Mouse (Mus musculus) NIH3T3 (cell line): ENCODE data around the gene Tax1bp3.

Experiments
- DNase-seq: peaks from one replicate; pipeline ENCODE4 v3.0.0-alpha.2; 2012; ENCODE audit warnings: low read depth

Tax1bp3 gene

DNA sequence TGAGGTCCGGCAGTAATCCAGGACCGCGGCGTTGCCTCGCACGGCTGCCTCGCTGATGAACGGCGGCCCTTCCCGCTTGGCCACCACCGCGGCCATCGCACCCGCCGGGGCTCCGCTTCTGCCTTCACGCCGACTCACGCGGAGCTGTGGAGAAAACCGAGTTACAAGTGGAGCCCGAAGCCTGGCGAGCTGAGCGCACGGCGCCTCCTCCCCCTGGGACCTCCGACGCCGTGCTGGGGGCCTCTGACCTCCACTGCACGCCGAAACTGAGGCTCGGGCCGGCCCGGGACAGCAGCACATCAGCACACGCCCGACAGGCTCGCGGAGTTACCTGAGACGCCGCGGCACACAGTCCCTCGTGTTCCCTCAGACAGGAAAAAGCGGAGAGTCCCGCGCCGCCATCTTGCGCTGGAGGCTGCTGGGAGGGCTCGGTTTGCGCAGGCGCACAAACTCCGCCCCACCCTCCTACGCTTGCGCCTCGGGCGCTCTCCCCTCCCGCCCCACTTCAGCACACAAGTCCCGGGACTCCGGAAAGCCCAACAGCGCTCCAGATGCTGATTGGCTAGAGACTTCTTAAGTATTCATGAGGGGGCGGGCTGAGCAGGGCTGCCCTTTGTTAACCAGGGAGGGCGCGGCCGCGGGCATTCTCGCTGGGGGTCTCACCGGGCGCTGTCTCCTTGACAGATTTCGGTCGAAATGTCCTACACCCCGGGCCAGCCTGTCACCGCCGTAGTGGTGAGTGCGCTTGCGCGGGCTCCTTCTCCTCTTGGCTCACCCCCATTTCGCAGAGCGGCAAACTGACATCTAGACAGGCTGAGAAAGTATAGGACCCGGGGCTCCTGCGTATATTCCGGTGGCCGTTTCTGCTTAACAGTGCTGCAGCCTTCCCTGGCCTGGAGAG is at the start of gene Tax1bp3, which contains the start of gene Emc6:
Gene Tax1bp3 (plus strand): TSS at position 476 of the 901 bp plus-strand sequence.
Gene Emc6 (minus strand): TSS at position 430 of the 901 bp plus-strand sequence.
- peak; percentile 98 for DNase-seq

DNA sequence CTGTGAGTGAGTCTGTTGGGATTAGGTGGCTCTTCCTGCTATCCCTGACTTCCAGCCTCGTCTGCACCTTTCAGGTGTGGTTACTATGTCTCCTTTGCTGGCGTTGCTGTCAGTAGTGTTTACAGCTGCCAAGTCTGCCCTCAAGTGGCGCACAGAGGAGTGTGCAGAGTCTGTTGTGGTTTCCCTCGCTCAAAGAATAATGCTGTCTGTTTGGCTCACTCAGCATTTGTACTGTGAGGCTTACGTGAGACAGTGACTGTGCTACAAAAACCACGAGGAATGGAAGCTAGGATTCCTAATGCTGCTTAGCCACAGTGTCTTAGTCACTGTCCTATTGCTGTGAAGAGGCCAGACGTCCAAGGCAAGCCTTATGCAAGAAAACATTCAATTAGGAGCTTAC is 45.9 kb upstream of the Tax1bp3 start:
- DNase-seq = peak; percentile 43

DNA sequence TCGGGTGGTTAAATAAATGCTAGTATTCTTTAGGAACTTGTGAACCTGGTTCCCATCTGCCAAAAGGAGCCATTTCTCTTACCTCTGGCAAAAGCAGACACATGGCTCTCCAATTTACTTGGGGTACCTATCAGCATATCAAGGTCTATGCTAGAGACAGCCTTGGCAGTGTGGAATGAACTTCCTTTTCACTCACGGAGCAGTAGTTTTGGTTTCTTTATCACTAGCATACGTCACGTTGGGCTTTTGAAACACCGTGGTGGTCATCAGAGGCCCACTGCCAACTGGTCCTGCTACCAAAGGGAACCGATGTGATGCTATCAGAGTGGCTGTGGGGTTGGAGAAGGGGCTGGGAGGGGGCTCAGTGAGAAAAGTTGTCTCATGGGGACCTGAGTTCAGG is 43.9 kb upstream of the Tax1bp3 start:
- DNase-seq = no peak

DNA sequence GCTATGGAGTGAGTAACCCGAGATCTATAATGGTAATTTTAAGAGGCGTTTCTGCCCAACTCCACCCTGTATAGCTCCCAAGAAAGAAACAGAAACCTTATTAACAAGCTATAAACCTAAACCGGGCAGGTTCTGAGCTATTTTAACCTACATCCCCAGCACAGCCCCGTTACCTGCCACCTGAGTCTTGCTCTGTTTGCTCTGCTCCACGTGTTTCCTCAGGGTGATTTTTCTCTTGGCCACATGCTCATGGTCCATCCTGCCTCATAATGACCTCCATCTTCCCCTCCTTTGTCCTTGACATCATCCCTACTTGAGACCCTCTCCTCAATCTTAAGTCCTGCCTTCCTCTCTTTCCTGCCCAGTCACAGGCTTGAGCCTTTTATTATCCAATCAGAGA is 42.7 kb upstream of the Tax1bp3 start:
- no peak for DNase-seq

DNA sequence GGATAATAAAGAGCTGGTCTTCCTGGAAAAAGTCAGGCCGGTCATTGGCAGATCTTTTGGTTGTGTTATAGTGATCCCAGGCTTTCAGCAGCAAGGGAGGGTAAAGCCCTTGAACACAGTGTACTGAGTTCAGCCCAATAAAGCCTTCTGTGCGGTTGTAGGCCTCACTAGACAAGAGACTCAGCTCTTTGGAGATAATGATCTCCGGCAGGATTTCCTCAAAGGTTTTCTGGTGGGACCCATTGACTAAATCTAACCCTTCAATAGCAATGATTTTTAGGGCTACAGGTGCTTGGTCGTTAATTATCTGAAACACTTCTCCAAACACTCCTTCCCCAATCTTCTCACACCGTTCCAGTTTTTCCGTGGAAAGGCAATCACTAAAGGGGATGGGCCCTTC is 40.3 kb upstream of the Tax1bp3 start:
- no peak for DNase-seq

DNA sequence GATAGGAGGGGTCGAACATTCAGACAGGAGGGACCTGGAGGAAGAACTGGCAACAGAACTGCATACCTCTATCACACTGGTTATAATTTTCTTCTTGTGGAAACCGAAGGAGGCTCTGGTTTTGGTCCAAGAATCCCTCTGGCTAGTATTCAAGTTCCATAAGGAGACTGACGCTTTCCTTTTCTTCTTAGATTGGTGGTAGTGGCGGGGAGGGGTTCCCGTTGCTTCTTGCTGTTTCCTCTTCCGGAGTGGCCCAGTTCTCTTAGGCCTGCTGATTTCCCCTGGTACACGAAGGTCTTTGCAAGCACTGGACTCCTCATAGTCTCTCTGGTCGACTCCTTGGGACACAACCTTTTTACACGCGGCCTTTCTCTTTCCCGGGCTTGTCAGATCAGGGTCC is 39.8 kb upstream of the Tax1bp3 start:
- DNase-seq = peak; percentile 72

DNA sequence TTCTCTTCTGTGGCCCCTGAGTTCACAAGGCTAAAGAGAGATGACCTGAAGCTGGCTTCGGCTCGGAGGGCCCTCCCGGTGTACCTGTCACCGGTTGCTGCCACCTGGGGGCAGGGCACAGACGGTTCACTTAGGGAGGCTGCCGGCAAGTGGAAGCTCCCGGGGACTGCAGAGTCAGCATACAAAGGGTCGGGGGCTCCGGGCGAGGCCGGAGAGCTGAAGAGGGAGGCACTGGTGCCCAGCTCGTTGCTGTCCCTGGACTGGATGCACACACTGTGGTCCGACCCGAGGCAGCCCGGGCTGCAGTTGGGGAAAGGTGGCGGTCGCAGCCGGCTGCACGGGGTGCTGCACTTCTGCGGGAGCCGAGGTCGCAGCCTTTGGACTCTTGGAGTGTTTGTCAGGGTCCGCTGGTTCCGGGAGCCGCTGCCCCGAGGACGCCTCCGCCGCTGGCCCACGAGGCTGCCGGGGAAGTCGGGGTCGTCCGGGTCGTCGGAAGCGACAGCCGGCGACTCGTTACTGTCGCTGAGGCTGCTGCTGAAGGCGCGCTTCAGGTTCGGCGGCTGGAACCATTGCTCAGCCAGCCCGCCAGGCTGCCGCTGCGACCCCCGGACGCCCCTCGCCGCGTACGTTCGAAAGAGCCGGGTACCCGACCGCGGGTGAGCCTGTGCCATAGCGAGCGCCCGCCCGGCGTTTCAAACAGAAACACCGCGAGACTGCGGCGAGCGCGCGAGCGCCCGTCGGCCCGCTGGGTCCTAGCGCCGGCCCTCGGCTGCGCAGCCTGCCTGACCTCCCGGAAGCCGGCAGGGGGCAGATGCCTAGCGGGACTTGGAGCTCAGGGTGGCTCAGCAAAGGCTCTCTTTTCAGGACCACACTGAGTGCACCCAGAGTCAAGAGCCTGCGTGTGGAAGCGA is 39.0 kb upstream of the Tax1bp3 start, which contains the start of gene Haspin:
Gene Haspin (minus strand): TSS at position 704 of the 911 bp plus-strand sequence.
- peak; percentile 96 for DNase-seq

DNA sequence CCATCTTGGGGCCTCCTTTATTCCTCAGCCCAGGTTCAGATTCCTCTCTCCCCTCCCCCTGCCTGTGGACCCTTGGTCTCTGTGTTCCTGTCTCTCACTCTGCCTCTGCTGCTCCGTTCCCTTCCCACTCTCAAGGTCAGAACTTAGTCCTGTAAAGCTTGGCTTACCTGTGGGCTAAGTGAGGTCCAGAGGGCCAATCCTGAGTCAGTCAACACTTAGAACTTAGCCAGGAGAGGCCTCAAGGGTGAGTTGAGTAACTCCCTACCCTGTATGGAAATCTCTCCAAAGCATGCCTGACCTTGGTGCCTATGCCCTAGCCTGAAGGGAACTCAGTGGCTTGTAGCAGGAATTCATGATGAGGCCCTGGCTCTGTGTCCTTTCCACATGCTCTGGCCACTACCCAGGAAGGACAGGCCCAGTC is 32.6 kb upstream of the Tax1bp3 start:
- DNase-seq = no peak

DNA sequence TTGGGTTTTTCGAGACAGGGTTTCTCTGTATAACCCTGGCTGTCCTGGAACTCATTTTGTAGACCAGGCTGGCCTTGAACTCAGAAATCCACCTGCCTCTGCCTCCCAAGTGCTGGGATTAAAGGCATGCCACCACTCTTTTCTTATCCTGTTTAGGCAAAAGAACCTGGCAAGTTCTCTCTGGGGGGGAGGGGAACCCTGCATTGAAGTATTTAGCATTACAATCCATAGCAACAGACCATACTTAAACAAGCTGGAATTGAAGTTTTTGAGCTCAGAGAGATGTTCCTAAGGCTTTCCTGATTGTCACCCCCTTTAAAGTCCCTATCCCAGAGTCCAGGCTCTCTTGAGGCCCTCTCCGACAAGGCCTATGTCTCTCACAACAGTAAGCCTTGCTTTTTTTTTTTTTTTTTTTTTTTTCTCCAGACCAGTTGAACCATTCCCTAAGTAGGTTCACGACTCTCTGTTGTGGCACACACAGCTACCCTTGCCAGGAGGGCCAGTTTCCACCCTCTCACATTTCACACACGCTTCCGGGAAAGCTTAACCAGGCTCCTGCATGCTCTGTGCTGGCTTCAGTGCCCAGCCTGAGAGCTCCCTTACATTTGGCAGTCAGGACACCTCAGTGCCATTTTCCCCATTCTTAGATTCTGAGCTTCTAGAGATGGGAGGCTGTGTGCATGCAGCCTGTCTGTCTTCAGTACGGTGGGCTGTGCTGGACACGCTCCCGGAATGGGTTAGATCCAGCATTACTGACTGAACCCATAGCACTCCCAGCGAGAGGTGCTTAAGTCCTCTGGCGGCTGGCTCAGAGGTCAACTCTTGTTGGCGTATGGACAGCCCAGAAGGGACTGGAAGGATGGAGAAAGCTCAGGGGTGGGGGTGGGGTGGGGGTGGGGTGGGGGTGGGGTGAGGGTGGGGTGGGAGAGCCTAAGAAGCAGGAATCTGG is 30.6 kb upstream of the Tax1bp3 start:
- no peak for DNase-seq

DNA sequence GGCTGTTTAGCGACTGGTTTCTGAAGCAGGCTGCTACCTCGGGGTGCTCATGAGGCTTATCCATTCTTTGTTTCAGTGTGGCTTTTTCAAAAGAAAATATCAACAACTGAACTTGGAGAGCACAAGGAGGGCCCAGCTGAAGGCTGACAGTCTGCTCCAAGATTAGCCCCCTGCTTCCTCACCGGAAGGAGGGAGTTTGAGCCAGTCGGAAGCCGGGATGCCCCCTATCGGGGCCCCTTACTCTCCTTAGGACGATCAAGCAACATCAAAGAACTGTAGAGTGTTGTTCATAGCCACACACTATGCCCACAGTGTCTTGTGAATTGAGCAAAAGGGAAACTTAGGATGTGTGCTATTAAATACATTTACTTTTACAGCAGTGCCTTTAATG is 29.9 kb upstream of the Tax1bp3 start:
- no peak for DNase-seq

DNA sequence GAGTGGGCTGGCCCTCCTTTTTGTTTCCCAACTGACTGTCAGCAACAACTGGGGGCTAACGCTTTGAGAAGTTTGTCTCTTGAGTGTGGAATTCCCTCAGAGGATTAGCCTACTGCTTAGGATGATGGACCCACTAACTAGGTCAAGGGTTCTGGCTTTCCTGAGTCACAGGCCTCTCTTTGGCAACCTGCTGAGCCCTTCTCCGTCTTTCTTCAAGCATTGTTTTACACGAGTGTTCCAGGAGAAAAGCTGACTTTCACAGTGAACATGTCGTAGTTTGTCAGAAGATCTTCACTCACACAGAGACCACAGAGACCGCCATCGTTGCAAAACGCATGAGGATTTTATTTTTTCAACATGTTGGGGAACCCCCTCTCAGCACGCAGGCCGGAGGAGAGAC is 28.7 kb upstream of the Tax1bp3 start:
- no peak for DNase-seq

DNA sequence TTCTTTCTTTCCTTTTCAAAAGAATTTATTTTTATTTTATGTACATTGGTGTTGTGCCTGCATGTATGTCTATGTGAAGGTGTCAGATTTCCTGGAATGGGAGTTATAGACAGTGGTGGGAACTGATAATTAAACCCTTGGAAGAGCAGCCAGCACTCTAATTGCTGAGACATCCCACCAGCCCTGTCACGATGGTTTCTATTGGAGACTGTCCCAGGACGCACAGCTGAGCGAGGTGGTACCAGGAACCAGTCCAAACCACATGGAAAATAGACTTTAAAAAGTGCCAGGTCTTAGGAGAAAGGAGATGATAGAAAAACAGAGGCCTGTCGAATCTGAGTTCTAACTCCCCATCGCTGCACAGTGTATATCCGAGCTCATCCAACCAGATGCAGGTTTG is 21.8 kb upstream of the Tax1bp3 start:
- peak; percentile 61 for DNase-seq

DNA sequence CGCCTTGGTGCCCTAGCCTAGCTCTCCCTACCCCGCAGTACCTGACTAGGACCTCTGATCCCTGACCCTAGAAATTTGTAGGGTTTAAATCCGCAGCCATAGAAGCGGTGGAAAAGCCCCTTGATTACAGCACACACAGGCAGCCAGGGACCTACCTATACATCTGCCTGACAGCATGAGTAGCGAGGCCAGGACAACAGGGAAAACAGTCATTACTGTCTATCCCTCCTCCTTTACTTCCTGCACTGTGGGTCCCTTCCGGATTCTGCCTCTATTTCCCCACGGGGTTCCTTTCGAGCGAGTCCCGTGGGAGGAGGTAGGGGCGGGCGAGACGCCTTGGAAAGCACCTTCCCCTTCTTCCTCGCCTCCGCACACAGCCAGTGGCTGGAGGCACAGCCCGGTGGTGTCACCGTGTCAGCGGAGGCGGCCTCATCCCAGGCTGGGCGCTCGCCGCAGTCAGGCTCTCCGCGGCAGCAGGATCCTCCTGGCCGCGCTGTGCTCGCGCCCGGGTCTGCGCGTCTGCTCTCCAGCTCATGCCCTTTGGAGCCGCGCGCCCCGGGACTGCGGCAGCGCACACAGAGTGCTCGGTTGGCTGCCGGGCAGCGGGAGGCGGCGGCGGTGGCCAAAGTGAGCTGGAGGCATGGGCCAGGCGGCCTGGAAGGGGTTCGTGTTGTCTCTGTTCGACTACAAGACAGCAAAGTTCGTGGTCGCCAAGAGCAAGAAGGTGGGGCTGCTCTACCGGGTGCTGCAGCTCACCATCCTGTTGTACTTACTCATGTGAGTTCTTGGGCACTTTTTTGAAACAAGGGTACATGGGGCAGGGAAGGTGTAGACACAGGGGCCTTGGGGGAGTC is 16.7 kb upstream of the Tax1bp3 start, which contains the start of gene P2rx5:
Gene P2rx5 (plus strand): TSS at position 465 of the 854 bp plus-strand sequence.
- DNase-seq = peak; percentile 61

DNA sequence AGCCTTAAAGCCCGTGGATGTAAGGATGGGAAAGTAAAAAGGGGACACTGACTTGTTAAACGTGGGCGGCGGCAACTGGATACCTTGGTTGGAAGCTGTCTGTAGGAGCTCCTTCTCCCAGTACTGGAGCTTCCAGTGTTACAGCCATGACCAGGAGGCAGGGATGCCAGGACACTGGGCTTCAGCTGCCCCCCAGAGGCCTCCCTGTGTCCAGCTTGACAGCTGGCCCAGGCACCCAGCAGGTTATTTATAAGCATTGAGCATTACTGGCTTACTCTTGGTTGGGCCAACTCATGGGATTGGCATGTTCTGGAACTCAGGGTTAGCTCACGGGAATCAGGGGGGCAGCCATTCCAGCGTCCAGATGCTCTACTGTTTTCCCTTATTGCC is 16.1 kb upstream of the Tax1bp3 start:
- DNase-seq = peak; percentile 92

DNA sequence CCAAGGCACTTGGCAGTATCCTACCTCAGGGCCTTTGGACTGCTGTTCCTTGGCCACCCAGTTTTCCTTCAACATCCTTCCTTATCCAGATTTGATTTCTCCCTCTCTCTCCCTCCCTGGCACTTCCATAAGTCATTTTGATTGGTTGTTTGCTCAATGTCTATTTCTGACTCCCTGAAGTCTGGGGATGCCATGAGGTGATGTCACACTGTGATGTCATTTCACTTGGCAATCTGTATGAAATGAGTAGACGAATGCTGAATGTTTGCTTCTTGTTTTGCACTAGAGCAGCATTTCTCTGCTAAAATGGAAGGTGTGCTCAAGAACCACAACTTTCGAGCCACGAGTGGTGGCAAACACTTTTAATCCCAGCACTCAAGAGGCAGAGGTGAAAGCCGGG is 15.3 kb upstream of the Tax1bp3 start:
- peak; percentile 87 for DNase-seq

DNA sequence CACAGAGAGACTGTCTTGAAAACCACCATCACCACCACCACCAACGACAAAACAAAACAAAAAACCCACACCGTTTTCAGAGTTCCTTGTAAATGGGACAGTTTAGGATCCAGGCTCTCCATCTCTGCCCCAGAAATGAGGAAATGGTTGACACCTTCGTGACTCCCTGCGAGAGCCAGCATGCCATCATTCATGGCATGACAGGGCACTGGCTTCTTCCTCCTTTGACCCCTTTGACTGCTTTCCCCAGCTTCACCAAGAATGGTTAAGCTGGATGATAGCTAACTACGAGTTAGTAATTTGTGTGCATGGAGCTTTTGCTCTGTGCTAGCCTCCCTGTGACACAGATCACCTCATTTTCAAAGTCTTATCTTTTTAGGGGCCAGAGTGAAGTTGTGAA is 14.6 kb upstream of the Tax1bp3 start:
- DNase-seq = no peak

DNA sequence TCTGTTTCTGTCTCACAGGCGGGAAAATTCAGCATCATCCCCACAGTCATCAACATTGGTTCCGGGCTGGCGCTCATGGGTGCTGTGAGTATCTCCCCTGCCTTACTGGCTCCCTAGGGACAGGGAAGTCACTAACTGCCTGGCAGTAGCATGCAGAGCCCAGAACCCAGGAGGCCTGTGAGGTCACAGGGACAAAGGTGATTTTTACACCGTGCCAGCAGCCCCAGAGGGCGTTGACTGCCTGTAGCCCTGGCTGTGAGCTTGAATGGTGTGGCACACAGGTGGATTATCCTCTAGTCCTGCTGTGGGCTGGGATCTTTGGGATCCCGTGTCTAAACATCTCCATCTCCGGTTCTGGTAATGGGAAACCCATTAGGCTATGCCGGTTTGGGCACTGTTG is 8.8 kb upstream of the Tax1bp3 start:
- no peak for DNase-seq

DNA sequence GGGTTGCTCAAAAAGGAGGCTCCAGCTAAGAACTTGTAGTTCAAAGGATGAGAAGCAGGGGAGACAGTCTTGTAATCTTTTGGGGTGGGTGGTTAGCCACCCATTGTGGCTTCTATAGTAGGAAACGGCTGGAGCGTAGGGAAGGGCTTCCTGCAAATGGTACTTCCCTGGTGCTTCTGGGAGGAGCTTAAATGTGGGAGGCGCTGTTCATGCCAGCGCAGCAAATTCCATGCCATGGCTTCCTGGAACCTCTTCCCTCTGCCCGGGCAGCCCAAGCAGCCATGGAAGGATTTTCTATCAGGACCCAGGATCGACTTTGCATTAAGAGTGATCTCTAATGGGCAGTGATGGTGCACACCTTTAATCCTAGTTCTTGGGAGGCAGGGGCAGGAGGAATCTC is 8.3 kb upstream of the Tax1bp3 start:
- no peak for DNase-seq

DNA sequence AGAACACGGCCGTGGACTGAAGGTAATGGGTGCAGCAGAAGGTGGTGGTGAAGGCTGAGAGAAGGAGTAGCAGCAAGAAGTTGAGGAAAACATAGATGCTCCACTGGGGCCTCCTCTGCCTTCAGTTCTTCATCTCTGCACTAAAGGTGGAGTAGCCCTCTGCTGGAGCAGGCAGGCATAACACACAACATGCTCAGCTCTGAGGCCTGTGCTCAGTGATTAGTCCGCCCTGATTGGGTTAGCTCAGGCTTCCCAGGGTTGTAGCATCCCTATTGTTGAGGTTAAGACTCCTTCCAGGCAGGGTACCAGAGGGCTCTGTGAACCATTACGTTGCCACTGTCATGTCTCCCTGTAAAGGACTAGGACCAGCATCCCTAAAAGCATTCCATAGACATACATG is 7.7 kb upstream of the Tax1bp3 start:
- peak; percentile 85 for DNase-seq

DNA sequence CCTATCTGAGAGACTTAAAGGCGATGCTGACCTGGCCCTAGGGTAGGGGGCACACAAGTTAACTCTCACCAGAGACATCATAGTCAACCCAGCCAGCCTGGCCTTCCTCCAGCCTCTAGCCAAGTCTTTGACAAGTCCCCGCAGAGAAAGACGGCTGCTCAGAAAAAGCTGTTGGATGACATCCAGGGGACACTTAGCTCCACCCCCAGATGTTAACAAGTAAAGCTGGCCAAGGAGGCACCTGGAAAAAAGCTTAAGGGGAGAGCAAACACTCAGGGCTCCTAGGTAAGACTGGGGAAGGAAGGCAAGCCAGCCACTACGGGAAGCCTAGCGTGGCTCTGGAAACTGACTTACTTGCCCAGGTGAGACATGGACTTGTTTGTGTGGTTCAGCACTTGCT is 4.7 kb upstream of the Tax1bp3 start:
- no peak for DNase-seq

DNA sequence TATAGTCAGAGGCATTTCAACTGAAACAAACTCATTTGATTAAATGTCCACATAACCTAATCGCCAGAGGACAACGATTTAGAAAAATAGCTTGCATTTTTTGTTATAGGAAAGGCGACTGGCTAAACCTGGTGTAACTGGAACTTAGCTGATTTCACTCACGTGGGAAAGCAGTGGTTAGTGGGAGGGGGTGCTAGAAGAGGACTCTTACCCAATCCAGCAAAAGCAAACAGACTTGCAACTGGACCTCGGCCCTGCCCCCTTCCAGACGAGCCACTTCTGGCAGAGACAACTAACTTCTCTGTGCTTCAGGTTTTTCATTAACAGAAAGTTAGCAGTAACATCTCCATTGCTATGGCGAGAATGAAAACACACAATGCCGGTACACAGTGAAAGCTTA is 1.3 kb upstream of the Tax1bp3 start:
- peak; percentile 53 for DNase-seq
